Mouse (Mus musculus) midbrain, embryonic 16.5 days (tissue): Measurements from ENCODE around the gene Cux1. TPM values are rescaled to one million over a fixed set of nuclear protein-coding genes. Genes with fewer than 3 reads are reported as not detected.

ENCODE experiments used
- ATAC-seq: fragments of 200-750 bp; cut with Nextera tagmentation; 2 replicates; pipeline ENCODE4 v1.8.0; 2017; ENCODE audit warnings: moderate TSS enrichment
- H3K27ac ChIP-seq: fragments of 300-500 bp; sonication (generic); 2 replicates; pipeline ENCODE4 v1.5.1; 2014; ENCODE audit warnings: mild to moderate bottlenecking, low read length, mixed read lengths
- H3K27me3 ChIP-seq: fragments of 300-500 bp; sonication (generic); 2 replicates; pipeline ENCODE4 v1.6.1; 2014; ENCODE audit warnings: low read depth, low read length, mixed read lengths; ENCODE audit not compliant: control insufficient read depth, insufficient read depth
- H3K36me3 ChIP-seq: fragments of 300-500 bp; sonication (generic); 2 replicates; pipeline ENCODE4 v1.6.1; 2014; ENCODE audit warnings: mild to moderate bottlenecking, low read length, moderate library complexity, mixed read lengths; ENCODE audit not compliant: control insufficient read depth, insufficient read depth
- H3K4me1 ChIP-seq: fragments of 300-500 bp; sonication (generic); 2 replicates; pipeline ENCODE4 v1.6.1; 2014; ENCODE audit warnings: mild to moderate bottlenecking, low read length, mixed read lengths; ENCODE audit not compliant: control insufficient read depth, insufficient read depth
- H3K4me2 ChIP-seq: fragments of 300-500 bp; sonication (generic); 2 replicates; pipeline ENCODE4 v1.6.1; 2014; ENCODE audit warnings: mild to moderate bottlenecking, low read length, mixed read lengths
- H3K4me3 ChIP-seq: fragments of 300-500 bp; sonication (generic); 2 replicates; pipeline ENCODE4 v1.5.1; 2014; ENCODE audit warnings: low read depth, mild to moderate bottlenecking, low read length, moderate library complexity, mixed read lengths
- H3K9ac ChIP-seq: fragments of 300-500 bp; sonication (generic); 2 replicates; pipeline ENCODE4 v1.6.1; 2014; ENCODE audit warnings: low read depth, low read length, mixed read lengths
- H3K9me3 ChIP-seq: fragments of 300-500 bp; sonication (generic); replicated peaks from 2 replicates; pipeline ENCODE4 v1.6.1; 2014; ENCODE audit warnings: mild to moderate bottlenecking, low read length, mixed read lengths; ENCODE audit not compliant: control insufficient read depth, poor library complexity, severe bottlenecking
- WGBS: fragments of 180-500 bp; shearing (Covaris S2); extraction: QIAGEN DNeasy Blood & Tissue Kit; methylation state at CpG from one replicate; pipeline ENCODE4 v1.1.7; 2014; 5-methylcytosine and 5-hydroxymethylcytosine counted together
- polyA plus RNA-seq: library from polyadenylated mRNA; unstranded; fragments of >200 nt; fragmentation: Nextera tagmentation; extraction: Ambion mirVana; gene quantifications from 2 replicates; pipeline ENCODE4 v1.2.1, GENCODE M21; 2015

Cux1 gene
- polyA plus RNA-seq, 1 experiment from 2014 or later, result 109 TPM

GRCm38 (mm10) chr5:136535204-136535603, 32.1 kb downstream of the Cux1 start:
- H3K4me3 ChIP-seq, result no peak overlapping the region
- 71% methylated on average over 1 of the region's 1 CpGs for WGBS
- H3K4me2 ChIP-seq, result no peak overlapping the region
- no peaks in the 10 kb centered on the region for H3K36me3 ChIP-seq
- no peak for ATAC-seq
- H3K9ac ChIP-seq, result no peak overlapping the region
- no peaks in the 10 kb centered on the region for H3K9me3 ChIP-seq
- no peaks in the 10 kb centered on the region for H3K4me1 ChIP-seq
- H3K27ac ChIP-seq, result no peak overlapping the region
- H3K27me3 ChIP-seq, result no peaks in the 10 kb centered on the region

- 88% methylated on average over 11 of the region's 11 CpGs for WGBS
- H3K4me3 ChIP-seq, result no peak overlapping the region
- no peak overlapping the region for H3K4me2 ChIP-seq
- H3K27me3 ChIP-seq, result no peaks in the 10 kb centered on the region
- no peak overlapping the region for H3K27ac ChIP-seq
- H3K9ac ChIP-seq, result no peak overlapping the region
- H3K4me1 ChIP-seq, result 0 out of 2 replicates have a peak, but pooled peaks cover 5% of the 10 kb centered on the region
- no peaks in the 10 kb centered on the region for H3K9me3 ChIP-seq
- ATAC-seq, result no peak
- no peaks in the 10 kb centered on the region for H3K36me3 ChIP-seq
Measured at GRCm38 (mm10) chr5:136533371-136534276, 33.7 kb downstream of the Cux1 start.

GRCm38 (mm10) chr5:136531674-136532365, 35.5 kb downstream of the Cux1 start:
- 81% methylated on average over 2 of the region's 2 CpGs for WGBS
- H3K9me3 ChIP-seq, result no peaks in the 10 kb centered on the region
- H3K4me2 ChIP-seq, result no peak overlapping the region
- H3K27me3 ChIP-seq, result no peaks in the 10 kb centered on the region
- 0 out of 2 replicates have a peak, but pooled peaks cover 5% of the 10 kb centered on the region for H3K4me1 ChIP-seq
- H3K36me3 ChIP-seq, result no peaks in the 10 kb centered on the region
- no peak overlapping the region for H3K9ac ChIP-seq
- no peak for ATAC-seq
- no peak overlapping the region for H3K4me3 ChIP-seq
- no peak overlapping the region for H3K27ac ChIP-seq

GRCm38 (mm10) chr5:136530931-136531330, 36.4 kb downstream of the Cux1 start:
- ATAC-seq, result no peak
- Histone ChIP-seq H3K9me3 (no peaks in the 10 kb centered on the region), H3K27me3 (no peaks in the 10 kb centered on the region), H3K4me2 (no peak overlapping the region), H3K36me3 (no peaks in the 10 kb centered on the region), H3K4me1 (0 out of 2 replicates have a peak, but pooled peaks cover 5% of the 10 kb centered on the region), H3K27ac (no peak overlapping the region), H3K9ac (no peak overlapping the region), H3K4me3 (no peak overlapping the region)
- WGBS, result 100% methylated on average over 1 of the region's 1 CpGs

GRCm38 (mm10) chr5:136529165-136529564, 38.1 kb downstream of the Cux1 start:
- no peaks in the 10 kb centered on the region for H3K9me3 ChIP-seq
- ATAC-seq, result no peak
- H3K4me2 ChIP-seq, result no peak overlapping the region
- no peaks in the 10 kb centered on the region for H3K27me3 ChIP-seq
- no peak overlapping the region for H3K27ac ChIP-seq
- H3K4me3 ChIP-seq, result no peak overlapping the region
- 0 out of 2 replicates have a peak, but pooled peaks cover 5% of the 10 kb centered on the region for H3K4me1 ChIP-seq
- no peaks in the 10 kb centered on the region for H3K36me3 ChIP-seq
- H3K9ac ChIP-seq, result no peak overlapping the region

- Histone ChIP-seq H3K9ac (no peak overlapping the region), H3K9me3 (no peaks in the 10 kb centered on the region), H3K27me3 (no peaks in the 10 kb centered on the region), H3K27ac (no peak overlapping the region), H3K4me1 (peaks cover 7% of the 10 kb centered on the region; the same call in 1 of the 2 replicates), H3K4me3 (no peak overlapping the region), H3K36me3 (no peaks in the 10 kb centered on the region), H3K4me2 (no peak overlapping the region)
- 90% methylated on average over 1 of the region's 1 CpGs for WGBS
- ATAC-seq, result no peak
Measured at GRCm38 (mm10) chr5:136527871-136528270, 39.4 kb downstream of the Cux1 start.

GRCm38 (mm10) chr5:136526545-136526909, 40.8 kb downstream of the Cux1 start:
- Histone ChIP-seq H3K9me3 (no peaks in the 10 kb centered on the region), H3K4me2 (no peak overlapping the region), H3K27ac (no peak overlapping the region), H3K4me1 (peaks cover 8% of the 10 kb centered on the region; the same call in 1 of the 2 replicates), H3K27me3 (no peaks in the 10 kb centered on the region), H3K9ac (no peak overlapping the region), H3K36me3 (no peaks in the 10 kb centered on the region), H3K4me3 (no peak overlapping the region)
- WGBS, result 94% methylated on average over 5 of the region's 5 CpGs
- ATAC-seq, result no peak

GRCm38 (mm10) chr5:136525896-136526544, 41.3 kb downstream of the Cux1 start:
- 83% methylated on average over 9 of the region's 9 CpGs for WGBS

More at GRCm38 (mm10) chr5:136525896-136526544, 41.3 kb downstream of the Cux1 start:
- no peak overlapping the region for H3K9ac ChIP-seq
- H3K36me3 ChIP-seq, result no peaks in the 10 kb centered on the region
- H3K9me3 ChIP-seq, result no peaks in the 10 kb centered on the region
- H3K4me3 ChIP-seq, result no peak overlapping the region
- no peak for ATAC-seq
- no peaks in the 10 kb centered on the region for H3K27me3 ChIP-seq
- H3K4me1 ChIP-seq, result peaks cover 8% of the 10 kb centered on the region; the same call in 1 of the 2 replicates
- H3K4me2 ChIP-seq, result no peak overlapping the region
- H3K27ac ChIP-seq, result no peak overlapping the region
